Mouse (Mus musculus) telencephalon, adult 2 months (tissue): ENCODE results near the gene Aup1.

Source experiments
- DNase-seq: peaks from one replicate; pipeline ENCODE4 v3.0.0-alpha.2; 2011; ENCODE audit warnings: low read depth, low spot score

Aup1 gene

DNA sequence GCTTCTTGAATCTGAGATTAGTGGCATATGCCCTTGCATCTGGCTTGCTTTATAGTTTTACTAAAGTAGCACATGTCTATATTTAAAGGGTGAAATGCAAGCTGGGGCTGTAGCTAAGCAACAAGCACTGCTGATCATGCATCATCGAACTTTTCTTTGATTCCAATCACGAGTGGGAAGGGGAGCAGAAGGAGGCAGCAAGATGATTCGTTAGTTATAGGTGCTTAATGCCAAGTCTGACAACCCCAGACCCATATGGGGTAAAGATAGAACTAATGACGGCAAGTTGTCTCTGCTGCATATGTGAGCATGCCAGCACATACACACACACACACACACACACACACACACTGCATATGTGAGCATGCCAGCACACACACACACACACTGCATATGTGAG lies 49.8 kb downstream of the Aup1 start:
- DNase-seq: peak; percentile 62
